Mouse (Mus musculus) lung, embryonic 15.5 days (tissue): ENCODE measurements around the gene Hid1. TPM values are rescaled to one million over a fixed set of nuclear protein-coding genes. Genes with fewer than 3 reads are reported as not detected.
A peak's percentile ranks its signal among the peaks of the same experiment; 100 is the strongest.

Experiments
- ATAC-seq: fragments of 200-750 bp; cut with Nextera tagmentation; 2 replicates; pipeline ENCODE4 v1.8.0; 2017; ENCODE audit warnings: moderate number of reproducible peaks, borderline replicate concordance; ENCODE audit not compliant: low FRiP score, low TSS enrichment; ENCODE audit errors: extremely low read depth
- H3K27ac ChIP-seq: fragments of 300-500 bp; sonication (generic); 2 replicates; pipeline ENCODE4 v1.5.1; 2015; ENCODE audit warnings: moderate library complexity, mild to moderate bottlenecking, inconsistent platforms
- H3K27me3 ChIP-seq: fragments of 300-500 bp; sonication (generic); 2 replicates; pipeline ENCODE4 v1.6.1; 2015; ENCODE audit warnings: inconsistent platforms
- H3K36me3 ChIP-seq: fragments of 300-500 bp; sonication (generic); 2 replicates; pipeline ENCODE4 v1.6.1; 2015; ENCODE audit warnings: inconsistent platforms
- H3K4me1 ChIP-seq: fragments of 300-500 bp; sonication (generic); 2 replicates; pipeline ENCODE4 v1.6.1; 2015; ENCODE audit warnings: inconsistent platforms
- H3K4me2 ChIP-seq: fragments of 300-500 bp; sonication (generic); 2 replicates; pipeline ENCODE4 v1.6.1; 2015; ENCODE audit warnings: inconsistent platforms, mild to moderate bottlenecking, moderate library complexity
- H3K4me3 ChIP-seq: fragments of 300-500 bp; sonication (generic); 2 replicates; pipeline ENCODE4 v1.5.1; 2015; ENCODE audit warnings: mild to moderate bottlenecking, inconsistent platforms
- H3K9ac ChIP-seq: fragments of 300-500 bp; sonication (generic); 2 replicates; pipeline ENCODE4 v1.6.1; 2015; ENCODE audit warnings: inconsistent platforms
- H3K9me3 ChIP-seq: fragments of 300-500 bp; sonication (generic); 2 replicates; pipeline ENCODE4 v1.6.1; 2016; ENCODE audit warnings: inconsistent platforms
- WGBS: fragments of 180-500 bp; shearing (Covaris S2); methylation state at CpG from one replicate; pipeline ENCODE4 v1.1.7; 2015; 5-methylcytosine and 5-hydroxymethylcytosine counted together
- polyA plus RNA-seq: library from polyadenylated mRNA; unstranded; fragments of >200 nt; fragmentation: Nextera tagmentation; extraction: Ambion mirVana; gene quantifications from 2 replicates; pipeline ENCODE4 v1.2.1, GENCODE M21; 2015

The Hid1 gene
- polyA plus RNA-seq, result 13.9 and 15.8 TPM in 2 replicates

- under 1% methylated on average over 39 of the region's 39 CpGs for WGBS
- Histone ChIP-seq H3K4me3 (peak within 1 kb of the TSS; percentile 48), H3K27ac (no peak within 1 kb of the TSS), H3K4me1 (peaks cover 39% of the 10 kb centered on the region), H3K4me2 (peak within 1 kb of the TSS; percentile 85), H3K9me3 (no peaks in the 10 kb centered on the region), H3K9ac (peak within 1 kb of the TSS; percentile 39), H3K36me3 (no peaks in the 10 kb centered on the region), H3K27me3 (peaks cover 53% of the 10 kb centered on the region)
- ATAC-seq, result peak; percentile 71
Measured at GRCm38 (mm10) chr11:115367395-115367944, at the start of gene Hid1. Gene Hid1, minus strand, starts transcription at chr11:115367756.

DNA sequence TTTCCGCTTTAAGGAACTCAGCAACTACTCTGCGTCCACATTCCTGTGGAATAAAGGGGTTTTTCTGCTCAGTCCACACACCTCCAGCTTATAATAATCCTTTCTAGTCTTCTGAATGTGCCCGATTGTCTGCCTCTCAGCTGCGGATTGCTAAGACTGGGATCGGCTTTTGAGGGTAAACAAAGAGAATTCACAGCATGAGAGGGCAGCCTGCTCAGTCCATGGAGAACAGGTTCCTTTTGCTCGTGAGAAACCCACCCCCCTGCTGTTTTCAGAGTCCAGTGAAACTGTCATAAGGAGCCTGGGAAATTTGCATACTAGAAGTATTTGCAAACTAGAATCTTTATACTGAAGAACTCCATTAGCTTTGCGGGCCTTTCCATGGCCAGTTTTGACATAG is 42.0 kb upstream of the Hid1 start:
- Histone ChIP-seq H3K36me3 (peaks cover 25% of the 10 kb centered on the region; the same call in 1 of the 2 replicates), H3K9me3 (no peaks in the 10 kb centered on the region), H3K27me3 (no peaks in the 10 kb centered on the region), H3K4me3 (no peak overlapping the region), H3K4me1 (peaks cover 32% of the 10 kb centered on the region), H3K4me2 (no peak overlapping the region), H3K27ac (no peak overlapping the region), H3K9ac (no peak overlapping the region)
- WGBS, result 81% methylated on average over 7 of the region's 7 CpGs
- no peak for ATAC-seq

GRCm38 (mm10) chr11:115408266-115408920 is 40.8 kb upstream of the Hid1 start:
- 63% methylated on average over 6 of the region's 6 CpGs for WGBS
- H3K9ac ChIP-seq, result no peak overlapping the region
- no peak overlapping the region for H3K4me2 ChIP-seq
- H3K27ac ChIP-seq, result peak overlapping the region; percentile 69
- peaks cover 25% of the 10 kb centered on the region; the same call in 1 of the 2 replicates for H3K36me3 ChIP-seq
- ATAC-seq, result no peak
- peaks cover 38% of the 10 kb centered on the region for H3K4me1 ChIP-seq
- no peaks in the 10 kb centered on the region for H3K9me3 ChIP-seq
- no peak overlapping the region for H3K4me3 ChIP-seq
- H3K27me3 ChIP-seq, result no peaks in the 10 kb centered on the region

DNA sequence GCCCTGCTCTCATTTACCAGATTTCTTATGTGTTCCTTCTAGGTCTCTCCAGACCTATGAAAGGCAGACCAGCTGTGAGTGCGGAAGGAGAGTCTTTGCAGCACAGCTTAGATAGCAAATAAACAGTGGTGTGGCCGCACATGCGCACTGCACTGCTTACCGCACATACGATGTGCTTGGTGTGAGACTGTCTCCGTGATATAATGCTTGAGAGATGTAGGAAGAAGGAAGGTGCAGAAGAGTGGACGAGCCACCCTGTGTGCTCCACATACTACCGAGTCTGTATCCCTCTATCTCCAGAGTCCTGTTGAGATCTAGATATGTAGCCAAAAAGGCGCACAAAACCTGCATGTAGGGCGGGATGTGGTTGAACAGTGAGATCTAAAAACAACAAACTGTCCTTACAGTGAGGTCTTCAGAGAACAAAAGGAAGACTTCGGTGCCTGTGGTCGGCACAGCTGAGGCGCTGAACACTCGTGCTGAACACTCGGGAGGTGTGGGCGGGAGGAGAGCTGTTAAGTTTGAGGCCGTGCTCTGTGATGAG is 39.4 kb upstream of the Hid1 start:
- Histone ChIP-seq H3K27ac (no peak overlapping the region), H3K4me1 (peaks cover 27% of the 10 kb centered on the region), H3K36me3 (peaks cover 25% of the 10 kb centered on the region; the same call in 1 of the 2 replicates), H3K9ac (no peak overlapping the region), H3K4me2 (no peak overlapping the region), H3K4me3 (no peak overlapping the region), H3K9me3 (no peaks in the 10 kb centered on the region), H3K27me3 (no peaks in the 10 kb centered on the region)
- 95% methylated on average over 17 of the region's 17 CpGs for WGBS
- no peak for ATAC-seq

DNA sequence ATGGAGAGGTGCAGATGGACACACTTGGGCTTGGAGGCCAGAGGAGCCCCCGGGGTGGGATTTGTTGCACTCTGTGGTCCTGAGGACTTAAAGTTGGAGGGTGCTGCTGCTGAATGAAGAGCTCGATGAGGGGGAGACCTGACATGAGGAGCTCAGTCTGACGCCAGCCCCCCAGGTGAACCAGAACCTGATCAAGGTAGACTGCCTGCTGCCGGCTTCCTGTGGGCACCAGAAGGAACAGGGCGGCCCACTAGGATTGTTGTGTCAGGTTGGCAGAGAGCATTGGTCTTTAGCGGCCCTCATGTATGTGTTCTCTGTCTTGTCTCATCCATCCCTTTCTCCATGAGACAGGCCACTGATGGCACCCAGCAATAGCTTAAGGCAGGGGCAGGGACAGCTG is 38.2 kb upstream of the Hid1 start:
- no peak for ATAC-seq
- Histone ChIP-seq H3K4me1 (peaks cover 17% of the 10 kb centered on the region), H3K27me3 (no peaks in the 10 kb centered on the region), H3K9ac (no peak overlapping the region), H3K36me3 (peaks cover 20% of the 10 kb centered on the region; the same call in 1 of the 2 replicates), H3K27ac (no peak overlapping the region), H3K9me3 (no peaks in the 10 kb centered on the region), H3K4me2 (no peak overlapping the region), H3K4me3 (no peak overlapping the region)
- 95% methylated on average over 6 of the region's 6 CpGs for WGBS

DNA sequence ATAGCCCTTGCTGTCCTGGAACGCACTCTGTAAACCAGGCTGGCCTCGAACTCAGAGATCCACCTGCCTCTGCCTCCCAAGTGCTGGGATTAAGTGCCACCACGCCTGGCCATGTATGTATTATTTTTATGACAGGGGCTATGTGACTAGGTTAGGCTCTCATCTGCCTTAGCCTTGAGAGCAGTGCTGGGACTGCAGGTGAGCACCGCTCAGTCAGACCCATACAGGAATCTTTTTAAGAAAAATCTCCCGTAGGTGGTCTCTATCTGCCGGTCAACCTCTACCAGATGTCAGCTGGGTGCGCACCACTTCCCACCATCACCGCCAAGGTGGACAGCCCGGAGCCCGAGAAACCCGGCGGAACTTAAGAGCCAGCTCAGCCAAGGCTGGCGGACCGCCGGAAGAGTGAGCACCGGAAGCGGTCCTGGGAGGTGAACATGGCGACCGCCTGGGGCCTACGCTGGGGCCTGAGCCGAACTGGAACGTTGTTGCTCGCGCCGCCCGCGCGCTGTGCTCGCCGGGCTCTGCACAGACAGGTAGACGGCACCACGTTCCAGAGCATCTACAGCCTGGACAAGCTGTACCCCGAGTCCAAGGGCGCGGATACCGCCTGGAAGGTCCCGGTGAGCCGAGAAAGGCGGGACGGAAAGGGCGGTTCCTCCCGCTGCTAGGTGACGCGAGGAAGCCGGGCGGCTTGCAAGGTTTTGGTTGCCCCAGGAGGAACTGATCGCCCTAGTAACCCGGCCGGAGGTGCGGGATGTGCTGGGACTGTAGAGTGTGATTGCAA is 36.0 kb upstream of the Hid1 start, which contains the start of gene Mrpl58:
TSS of gene Mrpl58 (plus strand) at position 415 of the 787 bp plus-strand sequence.
- Histone ChIP-seq H3K9ac (peak within 1 kb of the TSS; percentile 83), H3K4me2 (peak within 1 kb of the TSS; percentile 74), H3K27me3 (no peaks in the 10 kb centered on the region), H3K9me3 (no peaks in the 10 kb centered on the region), H3K4me1 (peaks cover 12% of the 10 kb centered on the region), H3K27ac (peak within 1 kb of the TSS; percentile 88), H3K4me3 (peak within 1 kb of the TSS; percentile 71), H3K36me3 (peaks cover 7% of the 10 kb centered on the region; the same call in 1 of the 2 replicates)
- ATAC-seq, result peak; percentile 91; the same call in 1 of the 2 replicates
- 3% methylated on average over 50 of the region's 50 CpGs for WGBS

GRCm38 (mm10) chr11:115400630-115401391 is 33.3 kb upstream of the Hid1 start:
- no peak overlapping the region for H3K27ac ChIP-seq
- 46% methylated on average over 11 of the region's 11 CpGs for WGBS

GRCm38 (mm10) chr11:115400126-115400525 is 32.6 kb upstream of the Hid1 start:
- ATAC-seq, result no peak
- Histone ChIP-seq H3K4me2 (no peak overlapping the region), H3K36me3 (peaks cover 5% of the 10 kb centered on the region; the same call in 1 of the 2 replicates), H3K9ac (no peak overlapping the region), H3K4me3 (no peak overlapping the region), H3K4me1 (peaks cover 14% of the 10 kb centered on the region), H3K27ac (no peak overlapping the region), H3K9me3 (no peaks in the 10 kb centered on the region), H3K27me3 (no peaks in the 10 kb centered on the region)
- 75% methylated on average over 3 of the region's 3 CpGs for WGBS

More at GRCm38 (mm10) chr11:115400630-115401391, 33.3 kb upstream of the Hid1 start:
- Histone ChIP-seq H3K36me3 (no peaks in the 10 kb centered on the region; the same call in 1 of the 2 replicates), H3K9me3 (no peaks in the 10 kb centered on the region), H3K4me1 (peaks cover 15% of the 10 kb centered on the region), H3K9ac (no peak overlapping the region), H3K27me3 (no peaks in the 10 kb centered on the region), H3K4me3 (no peak overlapping the region), H3K4me2 (no peak overlapping the region)
- no peak for ATAC-seq

DNA sequence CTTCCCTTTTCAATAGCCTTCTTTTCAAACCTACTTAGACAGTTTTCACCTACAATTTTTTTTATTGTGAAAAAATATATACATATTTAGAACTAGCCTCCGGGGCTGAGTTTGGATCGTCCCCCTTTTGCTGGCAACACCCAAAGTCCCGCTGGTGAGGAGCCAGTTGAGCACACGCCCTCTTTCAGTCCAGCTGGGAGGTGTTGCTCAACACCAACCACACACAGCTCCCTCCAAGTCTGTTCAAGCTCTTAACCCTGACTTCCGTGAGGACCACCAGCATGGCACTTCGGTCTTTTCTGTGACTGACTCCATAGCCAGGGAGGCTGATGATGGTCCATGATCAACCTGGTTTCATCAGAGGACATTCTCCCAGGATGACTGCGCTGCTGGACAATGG is 30.5 kb upstream of the Hid1 start:
- ATAC-seq, result peak; percentile 69; the same call in 1 of the 2 replicates
- Histone ChIP-seq H3K36me3 (peaks cover 24% of the 10 kb centered on the region), H3K27ac (no peak overlapping the region)

GRCm38 (mm10) chr11:115393721-115394325 is 26.3 kb upstream of the Hid1 start:
- Histone ChIP-seq H3K27ac (no peak overlapping the region), H3K9me3 (no peaks in the 10 kb centered on the region), H3K4me2 (peak overlapping the region; percentile 42), H3K9ac (no peak overlapping the region), H3K36me3 (peaks cover 51% of the 10 kb centered on the region), H3K4me1 (peaks cover 3% of the 10 kb centered on the region; the same call in 1 of the 2 replicates), H3K27me3 (no peaks in the 10 kb centered on the region), H3K4me3 (no peak overlapping the region)
- WGBS, result 59% methylated on average over 34 of the region's 34 CpGs
- ATAC-seq, result no peak

More for the DNA sequence above, 30.5 kb upstream of the Hid1 start:
- Histone ChIP-seq H3K27me3 (no peaks in the 10 kb centered on the region), H3K4me3 (no peak overlapping the region), H3K9me3 (no peaks in the 10 kb centered on the region), H3K9ac (no peak overlapping the region), H3K4me2 (no peak overlapping the region), H3K4me1 (peaks cover 3% of the 10 kb centered on the region; the same call in 1 of the 2 replicates)
- 55% methylated on average over 7 of the region's 7 CpGs for WGBS
